Mouse (Mus musculus) ES-Bruce4 (cell line): ENCODE data around the gene Ssbp3. TPM values are rescaled to one million over a fixed set of nuclear protein-coding genes. Genes with fewer than 3 reads are reported as not detected.

Experiments
- H3K27ac ChIP-seq: 2 replicates; pipeline ENCODE4 v1.5.1; 2012; ENCODE audit warnings: low read length, inconsistent platforms; ENCODE audit not compliant: insufficient read depth
- H3K27me3 ChIP-seq: 2 replicates; pipeline ENCODE4 v1.6.1; 2012; ENCODE audit warnings: mild to moderate bottlenecking, low read length, inconsistent platforms; ENCODE audit not compliant: control insufficient read depth, poor library complexity, insufficient read depth, severe bottlenecking
- H3K36me3 ChIP-seq: 2 replicates; pipeline ENCODE4 v1.6.1; 2012; ENCODE audit warnings: inconsistent platforms, mild to moderate bottlenecking, low read length, moderate library complexity; ENCODE audit not compliant: control insufficient read depth, poor library complexity, insufficient read depth, severe bottlenecking
- H3K4me1 ChIP-seq: one replicate; pipeline ENCODE4 v1.8.1; 2011; ENCODE audit warnings: low read length; ENCODE audit not compliant: control insufficient read depth, insufficient read depth
- H3K4me3 ChIP-seq: 2 replicates; pipeline ENCODE4 v1.5.1; 2011; ENCODE audit warnings: low read depth, mild to moderate bottlenecking, low read length
- H3K9ac ChIP-seq: 2 replicates; pipeline ENCODE4 v1.6.1; 2012; ENCODE audit warnings: low read depth, mild to moderate bottlenecking, inconsistent platforms; ENCODE audit not compliant: poor library complexity, severe bottlenecking
- H3K9me3 ChIP-seq: replicated peaks from 2 replicates; pipeline ENCODE4 v1.6.1; 2012; ENCODE audit warnings: mild to moderate bottlenecking, low read length, inconsistent platforms; ENCODE audit not compliant: control insufficient read depth, poor library complexity, insufficient read depth, severe bottlenecking
- CTCF ChIP-seq: IDR thresholded peaks from one replicate; pipeline ENCODE4 v1.8.1; 2011; ENCODE audit warnings: low read depth, low read length
- EP300 ChIP-seq: IDR thresholded peaks from 2 replicates; pipeline ENCODE4 v1.6.1; 2011; ENCODE audit warnings: low read depth, low read length; ENCODE audit not compliant: insufficient read depth
- POLR2A ChIP-seq: IDR thresholded peaks from one replicate; pipeline ENCODE4 v1.8.1; 2011; ENCODE audit warnings: low read length; ENCODE audit not compliant: insufficient read depth
- polyA plus RNA-seq: library from polyadenylated mRNA; stranded (reverse); fragments of >200 nt; gene quantifications from 2 replicates; pipeline ENCODE4 v1.2.4, GENCODE M21; 2011; ENCODE audit warnings: low read depth; ENCODE audit not compliant: missing spikeins, insufficient read depth, insufficient read length

The Ssbp3 gene
- polyA plus RNA-seq, 1 experiment, result 245 TPM

- Histone ChIP-seq H3K9ac (no peak overlapping the region), H3K27me3 (no peaks in the 10 kb centered on the region), H3K9me3 (no peaks in the 10 kb centered on the region), H3K4me3 (no peak overlapping the region), H3K36me3 (no peaks in the 10 kb centered on the region), H3K4me1 (no peaks in the 10 kb centered on the region), H3K27ac (no peak overlapping the region)
- TF ChIP-seq EP300 (no peak), POLR2A (no peak), CTCF (no peak)
Observed at GRCm38 (mm10) chr4:106993053-106993452, 82.6 kb downstream of the Ssbp3 start.

GRCm38 (mm10) chr4:106994252-106994651 lies 83.8 kb downstream of the Ssbp3 start:
- Histone ChIP-seq H3K27me3 (no peaks in the 10 kb centered on the region), H3K4me3 (no peak overlapping the region), H3K36me3 (no peaks in the 10 kb centered on the region), H3K27ac (no peak overlapping the region), H3K4me1 (no peaks in the 10 kb centered on the region), H3K9me3 (no peaks in the 10 kb centered on the region), H3K9ac (no peak overlapping the region)
- TF ChIP-seq EP300 (no peak), POLR2A (no peak), CTCF (no peak)

- Histone ChIP-seq H3K27me3 (no peaks in the 10 kb centered on the region), H3K4me1 (no peaks in the 10 kb centered on the region), H3K36me3 (no peaks in the 10 kb centered on the region), H3K27ac (no peak overlapping the region), H3K9ac (no peak overlapping the region), H3K9me3 (no peaks in the 10 kb centered on the region), H3K4me3 (no peak overlapping the region)
- no peak for TF ChIP-seq POLR2A
- no peak for TF ChIP-seq EP300
- no peak for TF ChIP-seq CTCF
Observed at GRCm38 (mm10) chr4:106995069-106995468, 84.6 kb downstream of the Ssbp3 start.

- H3K4me1 ChIP-seq, result no peaks in the 10 kb centered on the region
- H3K4me3 ChIP-seq, result no peak overlapping the region
- H3K9me3 ChIP-seq, result no peaks in the 10 kb centered on the region
- H3K36me3 ChIP-seq, result no peaks in the 10 kb centered on the region
- H3K27ac ChIP-seq, result no peak overlapping the region
- H3K9ac ChIP-seq, result no peak overlapping the region
- no peaks in the 10 kb centered on the region for H3K27me3 ChIP-seq
- TF ChIP-seq EP300, result no peak
- TF ChIP-seq CTCF, result no peak
- no peak for TF ChIP-seq POLR2A
Observed at GRCm38 (mm10) chr4:106995513-106995912, 85.0 kb downstream of the Ssbp3 start.

- H3K4me3 ChIP-seq, result no peak overlapping the region
- H3K9ac ChIP-seq, result no peak overlapping the region
- no peak for TF ChIP-seq CTCF
- no peak for TF ChIP-seq POLR2A
- no peak for TF ChIP-seq EP300
- no peaks in the 10 kb centered on the region for H3K36me3 ChIP-seq
- H3K27ac ChIP-seq, result no peak overlapping the region
- no peaks in the 10 kb centered on the region for H3K9me3 ChIP-seq
- H3K4me1 ChIP-seq, result peaks cover under 1% of the 10 kb centered on the region
- no peaks in the 10 kb centered on the region for H3K27me3 ChIP-seq
Observed at GRCm38 (mm10) chr4:106996305-106997076, 86.0 kb downstream of the Ssbp3 start.

- TF ChIP-seq CTCF, result no peak
- TF ChIP-seq POLR2A, result no peak
- no peak for TF ChIP-seq EP300
- Histone ChIP-seq H3K4me3 (no peak overlapping the region), H3K36me3 (no peaks in the 10 kb centered on the region), H3K27ac (no peak overlapping the region), H3K4me1 (peaks cover 3% of the 10 kb centered on the region), H3K9ac (no peak overlapping the region), H3K27me3 (no peaks in the 10 kb centered on the region), H3K9me3 (no peaks in the 10 kb centered on the region)
Observed at GRCm38 (mm10) chr4:107001259-107001810, 90.8 kb downstream of the Ssbp3 start.
